Mouse (Mus musculus): Measurements from ENCODE around the gene Acyp1.

Acyp1 gene

GRCm38 (mm10) chr12:85287809-85288485, at the start of gene Acyp1:
TSS of gene Acyp1 (minus strand) at chr12:85288438.
- DNase-seq (ENCODE audit: low spot score in 2 of 2), result no peak

GRCm38 (mm10) chr12:85337567-85338311, 49.5 kb upstream of the Acyp1 start:
- no peak for DNase-seq (ENCODE audit: low spot score in 2 of 2)

DNA sequence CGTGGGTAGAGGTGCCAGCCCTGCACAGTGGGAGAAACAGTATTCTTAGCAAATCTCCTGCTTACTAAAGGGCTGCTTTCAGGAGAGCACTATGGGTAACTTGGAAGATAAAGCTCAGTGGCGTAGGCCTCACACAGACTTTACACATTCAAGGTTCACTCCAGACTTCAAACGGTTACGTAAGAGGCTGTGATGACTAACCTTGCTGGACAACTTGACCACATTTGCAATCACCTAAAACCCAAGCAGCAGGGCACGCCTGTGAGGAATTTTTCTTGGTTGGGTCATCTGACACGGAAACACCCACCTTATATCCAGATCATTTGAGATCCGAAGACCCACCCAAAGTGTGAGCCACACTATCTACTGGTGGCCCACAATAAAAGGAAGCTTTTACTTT, 41.9 kb upstream of the Acyp1 start:
- DNase-seq (ENCODE audit: low spot score in 2 of 2), result no peak

GRCm38 (mm10) chr12:85308651-85309050, 20.4 kb upstream of the Acyp1 start:
- DNase-seq (ENCODE audit: low spot score in 2 of 2), result no peak

DNA sequence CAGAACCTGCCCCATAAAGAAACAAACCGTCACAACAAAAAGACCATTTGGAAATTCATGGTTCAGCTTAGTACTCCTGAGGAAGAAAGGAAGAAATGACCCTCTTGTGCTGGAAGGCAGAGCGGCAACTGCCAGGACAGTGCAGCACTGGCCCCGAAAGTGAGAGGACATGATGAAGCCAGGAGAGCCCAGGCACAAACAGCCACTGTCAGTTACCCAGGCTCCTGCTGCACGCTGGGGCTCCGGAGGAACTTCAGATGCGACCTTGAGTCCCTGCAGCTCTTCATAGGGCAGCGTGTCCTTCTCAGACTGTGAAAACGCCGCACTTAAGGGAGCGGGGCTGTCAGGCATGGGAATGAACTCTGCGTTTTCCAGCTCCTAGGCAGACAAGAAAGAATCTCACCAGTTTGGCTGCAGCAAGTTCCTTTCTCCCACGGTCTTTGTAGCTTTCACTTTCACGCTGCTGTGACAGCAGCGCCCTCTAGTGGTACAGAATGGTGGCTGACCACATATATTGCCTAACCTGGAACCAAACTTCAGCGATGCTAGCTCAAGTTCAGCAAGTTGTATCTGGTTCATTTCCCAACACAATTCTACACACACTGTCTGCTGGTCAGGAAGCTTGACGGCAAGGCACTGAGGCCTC, 17.1 kb upstream of the Acyp1 start:
- peak; percentile 69 to 80 for DNase-seq (ENCODE audit: low spot score in 2 of 2)

DNA sequence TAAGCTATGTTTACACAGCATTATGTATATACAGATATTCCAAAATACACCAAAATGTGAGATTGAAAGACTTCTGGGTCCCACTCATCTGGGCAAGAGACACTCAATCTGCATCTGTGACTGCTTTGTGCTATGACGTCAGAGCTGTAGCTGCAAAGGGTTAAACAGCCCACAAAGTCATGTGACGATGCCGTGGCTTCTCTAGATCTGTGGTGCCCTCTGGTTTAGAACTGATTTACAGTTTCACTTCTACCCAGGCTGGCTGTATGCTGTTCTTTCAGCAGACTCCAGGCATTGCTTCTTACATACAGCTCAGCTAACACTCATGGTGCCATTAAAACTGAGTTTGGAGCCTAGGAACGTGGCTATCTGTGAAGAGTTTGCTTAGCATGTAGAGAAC, 16.5 kb upstream of the Acyp1 start:
- peak; percentile 44 to 77 for DNase-seq (ENCODE audit: low spot score in 2 of 2)

- DNase-seq (ENCODE audit: low spot score in 2 of 2), result no peak
Observed at GRCm38 (mm10) chr12:85303256-85303655, 15.0 kb upstream of the Acyp1 start.

DNA sequence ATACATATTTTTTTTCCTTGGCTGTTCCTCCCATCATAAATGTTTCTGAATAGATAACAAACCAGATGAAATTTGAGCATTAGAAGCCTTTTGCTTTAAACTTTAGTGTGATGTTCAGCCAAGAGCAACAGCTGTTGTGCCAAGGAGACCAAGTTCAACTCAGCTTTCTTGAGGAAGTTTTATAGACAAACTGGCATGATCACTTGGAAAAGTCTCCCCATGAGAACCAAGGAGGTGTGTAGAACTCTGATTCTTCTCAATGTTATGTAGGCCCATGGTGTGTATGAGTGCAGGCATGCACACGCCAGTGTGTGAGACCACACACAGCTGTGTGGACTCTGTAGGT, 10.6 kb upstream of the Acyp1 start:
- DNase-seq (ENCODE audit: low spot score in 2 of 2), result no peak

- no peak for DNase-seq (ENCODE audit: low spot score in 2 of 2)
Observed at GRCm38 (mm10) chr12:85298127-85298834, 10.0 kb upstream of the Acyp1 start.

- no peak for DNase-seq (ENCODE audit: low spot score in 2 of 2)
Observed at GRCm38 (mm10) chr12:85297345-85297997, 9.2 kb upstream of the Acyp1 start.

GRCm38 (mm10) chr12:85296915-85297314, 8.7 kb upstream of the Acyp1 start:
- no peak for DNase-seq (ENCODE audit: low spot score in 2 of 2)

GRCm38 (mm10) chr12:85295506-85295905, 7.3 kb upstream of the Acyp1 start:
- DNase-seq (ENCODE audit: low spot score in 2 of 2), result no peak

DNA sequence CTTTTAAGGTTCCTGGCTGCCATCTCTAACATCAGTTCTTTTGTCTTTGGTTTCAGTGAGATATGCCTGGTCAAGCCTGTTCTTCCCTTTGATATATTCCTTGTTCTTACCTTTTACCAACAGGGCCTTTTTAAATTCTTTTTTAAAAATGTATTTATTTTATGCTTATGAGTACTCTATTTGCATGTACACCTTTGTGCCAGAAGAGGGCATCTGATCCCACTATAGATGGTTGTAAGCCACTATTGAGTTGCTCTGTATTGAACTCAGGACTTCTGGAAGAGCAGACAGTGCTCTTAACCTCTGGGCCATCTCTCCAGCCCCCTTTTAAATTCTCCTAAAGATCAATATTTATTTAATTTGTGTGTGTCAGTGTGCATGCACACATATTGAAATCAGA, 4.7 kb upstream of the Acyp1 start:
- DNase-seq (ENCODE audit: low spot score in 2 of 2), result no peak

GRCm38 (mm10) chr12:85292288-85292687, 4.0 kb upstream of the Acyp1 start:
- no peak for DNase-seq (ENCODE audit: low spot score in 2 of 2)

- no peak for DNase-seq (ENCODE audit: low spot score in 2 of 2)
Observed at GRCm38 (mm10) chr12:85291541-85291940, 3.3 kb upstream of the Acyp1 start.

DNA sequence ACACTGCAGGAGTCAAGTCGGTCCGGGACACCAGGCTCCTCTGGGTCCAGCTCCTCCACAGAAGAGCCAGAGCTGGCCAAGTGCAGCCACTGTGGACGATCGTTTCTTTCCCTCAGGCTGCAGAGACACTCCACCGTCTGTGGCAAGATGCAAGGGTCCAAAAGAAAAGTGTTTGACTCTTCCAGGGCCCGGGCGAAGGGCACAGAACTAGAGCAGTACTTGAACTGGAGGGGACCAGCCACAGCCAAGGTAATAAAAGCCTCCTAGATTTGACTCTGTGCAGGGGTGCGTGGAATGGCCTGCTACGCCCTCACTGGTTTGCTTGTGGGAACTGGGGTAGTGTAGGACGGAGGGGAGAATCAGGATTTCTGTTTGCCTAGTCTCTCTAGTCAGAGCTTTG, 2.4 kb upstream of the Acyp1 start:
- DNase-seq (ENCODE audit: low spot score in 2 of 2), result no peak

DNA sequence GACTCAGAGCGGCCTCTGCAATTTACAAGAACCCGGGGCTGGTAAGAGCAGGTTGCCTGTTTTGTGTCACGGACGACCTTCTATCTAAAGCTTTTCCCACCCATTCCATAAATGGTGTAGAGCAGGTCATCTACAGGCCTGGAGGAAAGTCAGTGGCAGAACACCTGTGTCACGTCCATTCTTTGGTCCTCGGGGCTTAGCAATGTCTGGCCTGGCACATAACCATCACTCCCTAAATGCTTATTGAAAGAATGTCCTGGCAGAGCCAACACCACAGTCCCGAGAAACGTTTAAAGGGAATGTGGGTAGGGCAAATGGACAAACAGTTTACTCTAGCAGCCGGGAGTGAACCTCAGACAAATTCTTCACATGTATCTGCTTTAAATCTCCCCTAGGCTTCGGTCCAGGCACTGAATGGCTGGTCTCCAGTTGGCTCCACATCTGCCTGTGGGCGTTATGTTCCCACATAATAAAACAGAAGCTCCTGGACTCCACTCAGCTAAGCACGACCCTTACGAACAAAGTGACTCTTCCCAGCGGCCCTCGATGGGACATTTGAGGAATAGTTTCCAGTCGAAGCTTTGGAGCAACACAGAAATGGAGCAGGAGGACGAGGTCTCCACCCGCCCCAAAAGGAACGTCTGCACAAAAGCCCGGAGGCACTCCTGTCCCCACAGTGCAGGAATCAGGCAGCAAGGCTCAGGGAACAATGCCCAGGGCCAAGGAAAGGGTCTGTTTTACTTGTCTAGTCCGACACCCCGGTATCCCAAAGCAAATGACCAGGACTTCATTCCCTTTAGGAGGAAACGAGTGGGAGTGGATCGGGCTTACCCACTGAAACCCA, 1.1 kb upstream of the Acyp1 start:
- no peak for DNase-seq (ENCODE audit: low spot score in 2 of 2)

DNA sequence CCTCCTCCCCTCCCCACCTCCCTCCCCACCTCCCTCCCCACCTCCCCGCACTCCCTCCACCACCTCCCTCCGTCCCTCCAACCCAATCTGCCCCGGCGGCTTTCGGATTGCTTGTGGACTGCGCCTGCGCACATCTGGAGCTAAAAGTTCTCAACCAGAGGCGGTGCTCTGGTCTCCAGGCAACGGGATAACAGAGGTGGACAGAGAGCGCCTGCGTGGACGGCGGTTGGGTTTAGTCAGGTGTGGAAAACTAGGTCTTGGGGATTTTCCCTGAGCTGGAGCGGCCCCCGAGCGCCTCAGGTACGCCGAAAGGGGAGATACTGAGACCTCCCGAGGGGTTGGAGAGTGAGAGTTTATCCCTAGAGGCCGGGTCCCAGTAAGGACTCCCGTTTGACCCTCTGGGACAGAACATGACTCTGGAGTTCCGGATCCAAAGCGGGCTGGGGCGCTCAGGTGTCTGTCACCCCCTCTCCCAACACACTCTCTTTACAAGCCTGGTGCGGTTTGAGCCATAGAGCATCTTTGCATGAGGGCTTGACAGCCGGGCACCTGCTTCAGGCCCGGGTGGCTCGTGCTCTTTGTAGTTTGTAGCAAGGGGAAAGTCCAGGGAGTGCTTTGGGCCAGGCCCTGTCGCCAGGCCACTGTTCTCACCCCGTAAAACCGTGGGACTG, 383 bp upstream of the Acyp1 start, which contains the start of gene Zc2hc1c:
Gene Zc2hc1c, plus strand, starts transcription at position 106 of the 671 bp plus-strand sequence.
- peak; percentile 83 to 85 for DNase-seq (ENCODE audit: low spot score in 2 of 2)

- no peak for DNase-seq (ENCODE audit: low spot score in 2 of 2)
Observed at GRCm38 (mm10) chr12:85286941-85287340, 1.3 kb downstream of the Acyp1 start.

DNA sequence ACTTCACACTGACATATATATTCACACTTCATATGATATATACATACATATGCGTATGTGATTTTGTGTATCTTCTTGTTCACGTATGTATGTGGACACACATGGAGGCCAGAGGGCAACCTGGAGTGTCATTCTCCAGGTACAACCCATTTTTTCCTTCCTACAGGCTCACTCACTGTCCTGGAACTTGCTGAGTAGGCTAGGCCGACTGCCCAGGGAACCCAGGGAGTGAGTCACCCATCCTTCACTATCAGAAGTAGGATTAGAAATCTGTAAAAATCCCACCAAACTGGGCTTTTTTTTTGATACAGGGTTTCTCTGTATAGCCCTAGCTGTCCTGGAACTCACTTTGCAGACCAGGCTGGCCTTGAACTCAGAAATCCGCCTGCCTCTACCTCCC, 3.2 kb downstream of the Acyp1 start:
- no peak for DNase-seq (ENCODE audit: low spot score in 2 of 2)
